Mouse (Mus musculus) spleen, postnatal 14 days (tissue): Measurements from ENCODE around the gene Fn3krp.

Source experiments
- DNase-seq, 2 experiments: peaks; one replicate each; pipeline ENCODE4 v3.0.0; 2021 to 2022; ENCODE audit warnings: low spot score in 2 of 2

Fn3krp gene

GRCm38 (mm10) chr11:121442076-121442475, 20.9 kb downstream of the Fn3krp start:
- no peak for DNase-seq

GRCm38 (mm10) chr11:121451216-121451726, 30.1 kb downstream of the Fn3krp start:
- no peak for DNase-seq

- DNase-seq = peak; percentile 85 to 90
These were observed 30.8 kb downstream of the Fn3krp start, which contains the start of gene Tbcd for GRCm38 (mm10) chr11:121451753-121452635. TSS of gene Tbcd (plus strand) at chr11:121451949.

GRCm38 (mm10) chr11:121457874-121458273, 36.7 kb downstream of the Fn3krp start:
- DNase-seq = no peak

- no peak for DNase-seq
These were observed 46.2 kb downstream of the Fn3krp start for GRCm38 (mm10) chr11:121467408-121467807.

GRCm38 (mm10) chr11:121474831-121475230, 53.6 kb downstream of the Fn3krp start:
- no peak for DNase-seq

GRCm38 (mm10) chr11:121475699-121476415, 54.7 kb downstream of the Fn3krp start:
- peak; percentile 54 to 74 for DNase-seq

GRCm38 (mm10) chr11:121479476-121480203, 58.4 kb downstream of the Fn3krp start:
- DNase-seq = no peak
